Mouse (Mus musculus) erythroblast, embryonic 14.5 days (primary cell): Measurements from ENCODE around the gene Syt14.

ENCODE experiments used
- GATA1 ChIP-seq: IDR thresholded peaks from 2 replicates; pipeline ENCODE4 v1.6.1; 2012; ENCODE audit warnings: low read length, inconsistent platforms, mixed read lengths
- TAL1 ChIP-seq: IDR thresholded peaks from 3 replicates; pipeline ENCODE4 v1.6.1; 2012; ENCODE audit warnings: low read length, inconsistent platforms, mixed read lengths

DNA sequence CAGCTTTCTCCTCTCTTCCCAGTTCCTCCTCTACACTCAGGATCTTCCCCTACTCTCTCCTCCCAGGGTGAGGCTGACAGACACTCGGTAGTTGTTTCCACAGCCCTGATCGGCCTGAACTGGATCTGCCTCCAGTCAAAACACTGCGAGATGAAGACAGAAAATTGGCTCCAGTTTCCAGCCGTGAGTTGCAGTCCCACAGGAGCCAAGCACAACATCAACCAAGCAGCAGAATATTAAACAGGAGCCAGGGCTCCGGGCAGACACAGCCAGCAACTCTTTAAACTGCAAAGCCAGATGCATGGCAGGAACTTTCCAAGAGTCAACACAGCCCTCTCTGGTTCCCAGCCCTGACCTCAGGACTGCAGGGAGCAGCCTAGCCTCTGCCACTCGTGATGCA lies 183.9 kb downstream of the Syt14 start:
- TF ChIP-seq GATA1 (no peak), TAL1 (no peak)
